Mouse (Mus musculus): ENCODE data around the gene Ldlrad1.

- TF ChIP-seq CHD2 (IDR thresholded peaks at IDR 0.05; ENCODE audit: low read depth, low read length) (no peak), ZC3H11A (IDR thresholded peaks at IDR 0.05; ENCODE audit: borderline replicate concordance, low read depth, low read length) (no peak), MAFK (IDR thresholded peaks at IDR 0.05; ENCODE audit: insufficient read depth, low read depth, low read length) (no peak), ZNF384 (IDR thresholded peaks at IDR 0.05; ENCODE audit: low read depth, low read length) (no peak)
Observed at GRCm38 (mm10) chr4:107166700-107167099, 42.3 kb upstream of the Ldlrad1 start.

Data from ES-E14 (cell line).